Mouse (Mus musculus) spleen, adult 12 weeks (tissue): ENCODE data around the gene Lama5.

Source experiments
- DNase-seq: peaks from one replicate; pipeline ENCODE4 v3.0.0; 2022; ENCODE audit warnings: low spot score

Gene Lama5

GRCm38 (mm10) chr2:180254436-180255209 is 29.0 kb upstream of the Lama5 start:
- no peak for DNase-seq

- DNase-seq = no peak
Observed at GRCm38 (mm10) chr2:180251838-180252237, 26.2 kb upstream of the Lama5 start.

GRCm38 (mm10) chr2:180250930-180251611 is 25.4 kb upstream of the Lama5 start:
- DNase-seq = peak; percentile 63

- no peak for DNase-seq
Observed at GRCm38 (mm10) chr2:180248947-180249660, 23.4 kb upstream of the Lama5 start.

GRCm38 (mm10) chr2:180247916-180248315 is 22.3 kb upstream of the Lama5 start:
- DNase-seq = no peak

- no peak for DNase-seq
Observed at GRCm38 (mm10) chr2:180243108-180243507, 17.4 kb upstream of the Lama5 start.

- DNase-seq = no peak
Observed at GRCm38 (mm10) chr2:180238591-180238990, 12.9 kb upstream of the Lama5 start.

- no peak for DNase-seq
Observed at GRCm38 (mm10) chr2:180237601-180238345, 12.1 kb upstream of the Lama5 start.

GRCm38 (mm10) chr2:180236930-180237329 is 11.3 kb upstream of the Lama5 start:
- no peak for DNase-seq

GRCm38 (mm10) chr2:180236500-180236899 is 10.8 kb upstream of the Lama5 start:
- no peak for DNase-seq

GRCm38 (mm10) chr2:180235788-180236187 is 10.1 kb upstream of the Lama5 start:
- no peak for DNase-seq

GRCm38 (mm10) chr2:180234980-180235379 is 9.3 kb upstream of the Lama5 start:
- no peak for DNase-seq

- DNase-seq = no peak
Observed at GRCm38 (mm10) chr2:180234353-180234752, 8.7 kb upstream of the Lama5 start.

- no peak for DNase-seq
Observed at GRCm38 (mm10) chr2:180233101-180233904, 7.6 kb upstream of the Lama5 start.

- no peak for DNase-seq
Observed at GRCm38 (mm10) chr2:180230482-180230881, 4.8 kb upstream of the Lama5 start.

- DNase-seq = no peak
Observed at GRCm38 (mm10) chr2:180229129-180229528, 3.5 kb upstream of the Lama5 start.

GRCm38 (mm10) chr2:180228592-180228991 is 2.9 kb upstream of the Lama5 start:
- no peak for DNase-seq

- no peak for DNase-seq
Observed at GRCm38 (mm10) chr2:180228060-180228458, 2.4 kb upstream of the Lama5 start.

- DNase-seq = no peak
Observed at GRCm38 (mm10) chr2:180227262-180228059, 1.8 kb upstream of the Lama5 start.

GRCm38 (mm10) chr2:180225044-180225761 is 456 bp downstream of the Lama5 start:
- no peak for DNase-seq
